Mouse (Mus musculus) R1 (cell line): Measurements from ENCODE around the gene Mapt.

Experiments
- DNase-seq: peaks from one replicate; pipeline ENCODE4 v3.0.0-alpha.2; 2018; ENCODE audit warnings: low read depth, low spot score

The Mapt gene

GRCm38 (mm10) chr11:104310226-104310887 is 79.2 kb downstream of the Mapt start:
- no peak for DNase-seq

- no peak for DNase-seq
Observed at GRCm38 (mm10) chr11:104311643-104312042, 80.5 kb downstream of the Mapt start.

- DNase-seq: peak; percentile 90
Observed at GRCm38 (mm10) chr11:104315703-104316102, 84.5 kb downstream of the Mapt start.

- no peak for DNase-seq
Observed at GRCm38 (mm10) chr11:104316685-104317400, 85.7 kb downstream of the Mapt start.

DNA sequence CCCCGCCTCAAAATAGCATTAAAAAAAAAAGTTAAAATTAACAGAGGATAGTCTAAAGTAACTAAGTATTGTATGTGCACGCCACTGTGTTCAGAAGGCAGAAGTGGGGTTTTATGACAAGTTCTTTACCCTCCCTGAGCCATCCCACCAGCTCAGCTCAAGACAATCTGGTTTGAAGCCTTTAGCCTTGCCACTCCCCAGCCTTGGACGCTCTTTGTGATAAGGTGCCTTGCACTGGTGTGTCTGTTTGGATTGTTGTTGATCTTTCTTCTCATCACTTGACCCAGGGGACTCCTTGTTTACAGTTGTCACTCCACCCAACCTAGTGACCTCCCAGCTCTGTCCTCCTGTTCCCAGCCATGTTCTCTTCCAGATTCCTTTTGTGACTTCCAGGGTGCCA is 86.4 kb downstream of the Mapt start:
- DNase-seq: no peak

DNA sequence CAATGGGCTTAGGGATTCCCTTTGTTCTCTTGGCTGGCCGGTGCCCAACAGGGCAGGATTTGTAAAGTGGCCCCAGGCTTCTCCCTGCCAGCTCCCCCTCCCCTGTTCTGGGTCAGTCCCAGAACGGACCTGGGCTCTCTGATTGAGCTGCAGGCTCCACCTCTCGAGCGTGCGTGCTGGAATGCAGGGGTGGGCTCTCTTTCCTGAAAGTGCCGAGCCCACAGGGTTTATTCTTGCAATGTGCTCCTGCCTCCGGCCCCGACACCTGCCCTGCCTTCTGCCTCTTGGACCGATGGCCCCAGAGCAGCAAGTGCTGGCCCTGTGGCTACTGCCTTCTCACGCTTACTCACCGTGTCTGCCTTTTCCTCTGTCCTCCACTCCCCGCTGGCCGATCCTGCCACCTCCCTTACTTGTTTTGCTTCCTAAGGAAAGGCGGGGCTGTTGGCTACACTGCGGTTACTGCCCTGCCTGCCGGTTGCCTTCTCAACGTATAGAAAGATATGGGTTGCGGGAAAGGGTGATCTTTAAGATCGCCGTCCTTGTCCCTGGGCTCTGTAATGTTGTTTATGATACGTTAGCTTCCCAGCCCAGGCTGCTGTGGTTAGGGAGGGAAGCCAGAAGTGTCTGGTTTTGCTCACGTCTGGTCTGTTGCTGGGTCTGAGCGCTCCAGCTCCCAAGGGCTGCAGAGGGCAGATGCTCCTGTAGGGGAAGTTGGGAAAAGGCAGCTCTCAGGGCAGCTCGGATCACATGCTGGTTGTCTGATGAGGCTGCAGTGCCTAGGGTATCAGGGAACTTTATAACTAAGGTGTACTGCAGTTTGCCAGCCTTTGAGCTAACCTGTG is 88.0 kb downstream of the Mapt start:
- DNase-seq: peak; percentile 74

DNA sequence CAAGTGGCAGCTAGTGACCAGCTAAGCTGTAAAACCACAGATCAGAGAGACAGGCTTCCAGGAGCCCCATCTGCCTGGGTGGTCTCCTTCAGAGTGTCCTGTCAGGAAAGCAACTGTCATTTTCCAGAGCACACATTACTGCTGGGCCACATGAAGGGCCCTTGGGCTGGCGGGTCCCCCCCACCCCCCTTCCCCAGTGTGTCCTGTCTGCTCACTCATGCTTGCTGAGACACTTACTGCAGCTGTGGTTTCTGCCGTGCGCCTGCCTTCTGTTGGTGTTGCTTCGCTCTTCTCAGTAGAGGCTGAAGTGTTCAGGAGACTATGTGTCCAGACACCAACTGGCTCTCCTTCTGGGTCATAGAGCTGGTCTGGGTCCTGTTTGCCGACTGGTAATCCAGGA is 89.3 kb downstream of the Mapt start:
- DNase-seq: no peak

DNA sequence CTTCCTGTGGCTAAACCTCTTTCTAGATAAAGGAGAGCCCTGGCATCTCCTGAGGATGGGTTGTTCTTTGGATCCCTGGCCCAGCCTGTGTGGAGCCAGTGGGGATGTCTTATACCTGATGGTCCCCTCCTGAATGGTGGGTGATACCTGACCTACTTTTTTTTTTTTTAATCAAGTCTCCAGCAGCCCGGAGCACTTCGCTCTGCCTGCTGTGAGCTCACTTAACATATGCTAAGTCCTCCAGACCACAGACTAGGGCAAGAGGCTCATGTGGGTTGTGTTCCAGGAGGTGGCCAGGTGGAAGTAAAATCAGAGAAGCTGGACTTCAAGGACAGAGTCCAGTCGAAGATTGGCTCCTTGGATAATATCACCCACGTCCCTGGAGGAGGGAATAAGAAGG is 91.0 kb downstream of the Mapt start:
- DNase-seq: no peak

DNA sequence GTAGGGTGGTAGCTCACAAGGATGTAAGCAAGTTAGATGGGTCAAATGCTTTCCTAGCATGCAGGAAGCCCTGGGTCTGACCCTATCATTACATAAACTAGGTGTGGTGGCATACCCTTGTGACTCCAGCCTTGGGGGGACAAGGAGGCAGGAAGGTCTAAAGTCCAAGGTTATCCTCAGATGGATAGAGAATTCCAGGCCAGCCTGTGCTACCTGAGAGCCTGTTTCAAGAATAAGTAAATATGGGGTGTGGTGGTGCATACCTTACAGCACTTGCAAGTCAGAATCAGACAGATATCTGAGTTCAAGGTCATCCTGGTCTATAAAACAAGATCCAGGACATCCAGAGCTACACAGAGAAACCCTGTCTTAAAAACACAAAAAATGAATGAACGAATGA is 96.3 kb downstream of the Mapt start:
- peak; percentile 59 for DNase-seq

GRCm38 (mm10) chr11:104327946-104328345 is 96.8 kb downstream of the Mapt start:
- DNase-seq: no peak

DNA sequence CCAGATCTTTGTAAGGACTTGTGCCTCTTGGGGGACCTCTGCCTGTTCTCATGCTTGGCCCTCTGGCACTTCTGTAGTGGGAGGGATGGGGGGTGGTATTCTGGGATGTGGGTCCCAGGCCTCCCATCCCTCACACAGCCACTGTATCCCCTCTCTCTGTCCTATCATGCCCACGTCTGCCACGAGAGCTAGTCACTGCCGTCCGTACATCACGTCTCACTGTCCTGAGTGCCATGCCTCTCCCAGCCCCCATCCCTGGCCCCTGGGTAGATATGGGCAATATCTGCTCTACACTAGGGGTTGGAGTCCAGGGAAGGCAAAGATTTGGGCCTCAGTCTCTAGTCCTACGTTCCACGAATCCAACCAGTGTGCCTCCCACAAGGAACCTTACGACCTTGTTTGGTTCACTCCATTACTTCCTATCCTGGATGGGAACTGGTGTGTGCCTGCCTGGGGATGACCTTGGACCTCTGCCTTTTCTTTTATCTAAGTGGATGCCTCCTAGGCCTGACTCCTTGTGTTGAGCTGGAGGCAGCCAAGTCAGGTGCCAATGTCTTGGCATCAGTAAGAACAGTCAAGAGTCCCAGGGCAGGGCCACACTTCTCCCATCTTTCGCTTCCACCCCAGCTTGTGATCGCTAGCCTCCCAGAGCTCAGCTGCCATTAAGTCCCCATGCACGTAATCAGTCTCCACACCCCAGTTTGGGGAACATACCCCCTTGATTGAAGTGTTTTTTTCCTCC is 98.2 kb downstream of the Mapt start:
- DNase-seq: no peak

DNA sequence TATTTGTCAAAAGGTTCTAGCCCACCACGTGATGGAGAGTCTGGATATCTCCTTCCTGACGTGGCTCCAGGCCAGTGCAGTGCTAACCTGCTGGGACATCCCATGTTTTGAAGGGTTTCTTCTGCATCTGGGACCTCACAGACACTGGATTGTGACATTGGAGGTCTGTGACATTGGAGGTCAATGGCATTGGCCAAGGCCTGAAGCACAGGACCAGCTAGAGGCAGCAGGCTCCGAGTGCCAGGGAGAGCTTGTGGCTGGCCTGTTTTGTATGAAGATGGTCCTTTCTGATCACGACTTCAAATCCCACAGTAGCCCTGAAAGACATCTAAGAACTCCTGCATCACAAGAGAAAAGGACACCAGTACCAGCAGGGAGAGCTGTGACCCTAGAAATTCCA is 99.0 kb downstream of the Mapt start:
- no peak for DNase-seq

DNA sequence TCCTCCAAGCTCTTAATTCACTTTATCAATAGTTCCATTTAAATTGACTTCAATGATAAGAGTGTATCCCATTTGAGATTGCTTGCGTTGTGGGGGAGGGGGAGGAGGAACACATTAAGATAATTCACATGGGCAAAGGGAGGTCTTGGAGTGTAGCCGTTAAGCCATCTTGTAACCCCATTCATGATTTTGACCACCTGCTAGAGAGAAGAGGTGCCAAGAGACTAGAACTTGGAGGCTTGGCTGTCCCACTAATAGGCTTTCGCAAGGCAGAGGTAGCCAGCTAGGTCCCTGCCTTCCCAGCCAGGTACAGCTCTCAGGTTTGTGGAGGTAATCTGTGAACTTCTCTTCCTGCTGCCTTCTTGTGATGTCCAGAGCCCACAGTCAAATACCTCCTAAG is 100.0 kb downstream of the Mapt start:
- no peak for DNase-seq

DNA sequence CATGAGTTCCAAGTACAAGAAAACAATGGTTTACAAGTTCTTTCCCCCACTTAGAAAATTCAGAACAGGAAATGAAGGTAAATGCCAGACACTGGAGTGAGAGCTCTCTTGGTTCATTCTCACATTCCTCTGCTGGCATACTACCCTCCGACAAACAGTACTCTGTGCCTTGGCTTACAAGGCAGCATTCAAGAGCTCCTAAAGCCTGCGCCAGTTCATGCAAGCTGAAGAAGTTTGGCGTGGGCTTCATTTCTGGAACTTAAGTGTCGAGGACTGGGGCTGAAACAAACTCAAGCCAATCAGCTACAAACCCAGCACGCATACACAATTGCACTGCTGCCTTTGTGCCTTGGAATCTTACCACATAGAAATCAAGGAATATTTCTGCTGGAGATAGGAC is 100.9 kb downstream of the Mapt start:
- DNase-seq: no peak

GRCm38 (mm10) chr11:104334115-104334514 is 102.9 kb downstream of the Mapt start:
- DNase-seq: no peak

DNA sequence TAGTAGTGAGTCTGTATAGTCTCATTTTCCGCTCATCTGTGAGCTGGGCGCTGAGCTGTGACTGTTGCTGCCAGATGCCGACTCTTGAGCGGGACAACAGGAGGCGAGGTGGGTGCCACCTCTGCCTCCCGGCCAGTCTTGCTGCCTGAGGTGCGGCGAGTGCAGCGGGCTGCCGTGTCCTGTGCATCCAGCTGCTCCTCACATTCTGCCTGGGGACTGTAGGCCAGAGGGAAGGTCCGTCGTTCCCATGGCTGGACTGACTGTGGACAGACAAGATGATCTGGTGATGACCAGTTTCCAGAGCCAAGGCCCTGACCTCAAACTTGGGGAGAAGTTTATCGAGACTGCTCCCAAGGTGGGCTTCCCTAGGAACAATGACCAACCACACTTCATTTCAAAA is 103.8 kb downstream of the Mapt start:
- no peak for DNase-seq

- peak; percentile 58 for DNase-seq
Observed at GRCm38 (mm10) chr11:104346931-104347330, 115.7 kb downstream of the Mapt start.

GRCm38 (mm10) chr11:104361790-104362189 is 130.6 kb downstream of the Mapt start:
- DNase-seq: no peak

GRCm38 (mm10) chr11:104362704-104363103 is 131.5 kb downstream of the Mapt start:
- peak; percentile 46 for DNase-seq

- peak; percentile 21 for DNase-seq
Observed at GRCm38 (mm10) chr11:104363823-104364600, 132.8 kb downstream of the Mapt start.
